Mouse (Mus musculus): ENCODE measurements around the gene Lrch4.
"Not testable (repeated sequence)": the region's sequence is repeated elsewhere in the genome, so short reads cannot be mapped to it uniquely, and the experiment has no call there.

The Lrch4 gene

DNA sequence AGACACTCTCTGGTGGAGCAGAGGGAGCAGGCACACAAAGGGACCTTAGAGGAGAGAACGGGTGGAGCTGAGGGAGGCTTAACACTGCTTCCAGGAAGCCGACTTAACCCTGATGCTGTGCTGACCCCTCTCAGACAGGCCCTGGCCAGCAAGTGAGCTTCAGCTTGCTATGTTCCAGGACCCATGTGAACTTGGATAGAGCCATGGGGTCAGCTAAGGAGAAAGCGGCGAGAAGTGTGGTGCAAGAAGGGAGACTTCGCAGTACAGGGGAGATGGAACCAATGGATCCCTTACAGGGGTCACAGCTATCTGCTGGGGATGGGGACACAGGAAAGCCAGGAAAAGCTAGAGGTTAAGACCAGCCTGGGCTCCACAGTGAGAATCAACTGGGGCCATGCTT lies 15.8 kb upstream of the Lrch4 start:
- DNase-seq (ENCODE audit: low read depth, low spot score) = no peak

DNA sequence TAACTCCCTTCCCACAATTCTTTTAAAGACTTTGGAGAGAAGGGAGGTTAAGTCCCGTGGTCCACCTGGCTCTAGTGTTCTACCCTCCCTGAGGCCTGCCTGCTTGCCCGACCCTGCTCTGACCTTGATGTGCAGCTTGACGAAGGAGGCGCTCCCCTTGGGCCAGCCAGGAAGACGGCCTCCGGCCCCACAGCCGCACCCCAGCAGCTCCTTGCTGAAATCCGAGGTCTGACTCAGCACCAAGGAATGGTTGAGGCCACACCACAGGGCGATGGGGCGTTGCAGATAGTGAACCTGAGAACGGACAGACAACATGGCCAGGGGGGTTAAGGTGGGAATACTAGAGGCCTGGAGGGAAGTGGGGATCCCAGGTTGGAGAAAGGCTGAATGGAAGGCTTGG lies 15.4 kb upstream of the Lrch4 start, which contains the start of gene Pcolce:
Pcolce (minus strand) TSS at position 235 of the 400 bp plus-strand sequence.
- DNase-seq (ENCODE audit: low read depth, low spot score) = no peak

DNA sequence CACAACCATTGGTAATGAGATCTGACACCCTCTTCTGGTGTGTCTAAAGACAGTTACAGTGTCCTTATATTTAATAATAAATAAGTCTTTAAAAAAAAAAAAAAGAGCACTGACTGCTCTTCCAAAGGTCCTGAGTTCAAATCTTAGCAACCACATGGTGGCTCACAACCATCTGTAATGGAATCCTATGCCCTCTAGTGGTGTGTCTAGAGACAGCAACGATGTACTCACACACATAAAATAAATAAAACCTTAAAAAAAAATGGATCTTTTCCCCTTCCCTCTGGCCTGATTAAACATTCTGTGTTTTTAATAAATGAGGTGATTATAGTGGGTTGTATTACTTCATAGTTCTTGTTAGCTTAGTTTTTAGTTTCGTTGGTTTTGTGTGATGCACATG lies 14.0 kb upstream of the Lrch4 start:
- not testable (repeated sequence) for DNase-seq (ENCODE audit: low read depth, low spot score)

DNA sequence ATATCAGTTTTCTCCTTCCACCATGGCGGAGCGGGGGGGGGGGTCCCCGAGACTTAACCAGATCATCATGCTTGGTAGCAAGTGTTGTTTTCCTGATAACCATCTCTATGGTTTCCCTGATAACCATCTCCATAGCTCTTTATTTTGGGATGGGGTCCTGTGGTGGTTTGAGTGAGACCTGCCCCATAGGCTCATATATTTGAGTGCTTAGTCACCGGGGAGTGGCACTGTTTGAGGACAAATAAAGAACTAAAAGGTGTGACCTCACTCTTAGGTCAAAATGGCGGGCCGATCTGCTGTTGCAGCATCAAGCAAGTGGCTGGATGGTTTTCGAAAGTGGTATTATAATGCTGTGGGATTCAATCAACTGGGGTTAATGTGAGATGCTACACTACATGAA lies 13.6 kb upstream of the Lrch4 start:
- no peak for DNase-seq (ENCODE audit: low read depth, low spot score)

DNA sequence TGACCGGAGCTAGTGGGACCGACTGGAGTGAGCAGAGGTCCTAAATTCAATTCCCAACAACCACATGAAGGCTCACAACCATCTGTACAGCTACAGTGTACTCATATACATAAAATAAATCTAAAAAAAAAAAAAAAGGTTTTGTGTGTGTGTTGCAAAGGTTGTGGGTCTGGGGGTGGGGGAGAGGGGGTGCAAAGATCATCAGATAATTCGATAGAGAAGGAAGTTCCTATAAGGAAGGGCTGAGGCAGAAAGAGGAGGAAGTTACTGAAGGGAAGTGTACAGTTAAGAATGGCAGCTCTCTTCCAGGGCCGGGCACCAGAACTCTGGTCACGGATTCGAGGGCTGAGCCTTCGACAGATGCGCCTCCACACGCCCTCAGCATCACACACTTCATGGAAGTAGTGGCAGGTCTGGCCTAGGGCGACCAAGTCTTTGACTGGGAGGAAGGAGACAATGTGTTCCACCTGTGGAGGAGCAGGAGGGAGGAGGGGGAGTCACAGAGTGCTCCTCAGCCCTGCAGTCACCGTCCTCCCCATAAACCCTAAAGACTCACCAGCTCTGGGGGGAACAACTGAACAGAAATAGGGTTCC lies 4.9 kb upstream of the Lrch4 start:
- no peak for DNase-seq (ENCODE audit: low read depth, low spot score)

DNA sequence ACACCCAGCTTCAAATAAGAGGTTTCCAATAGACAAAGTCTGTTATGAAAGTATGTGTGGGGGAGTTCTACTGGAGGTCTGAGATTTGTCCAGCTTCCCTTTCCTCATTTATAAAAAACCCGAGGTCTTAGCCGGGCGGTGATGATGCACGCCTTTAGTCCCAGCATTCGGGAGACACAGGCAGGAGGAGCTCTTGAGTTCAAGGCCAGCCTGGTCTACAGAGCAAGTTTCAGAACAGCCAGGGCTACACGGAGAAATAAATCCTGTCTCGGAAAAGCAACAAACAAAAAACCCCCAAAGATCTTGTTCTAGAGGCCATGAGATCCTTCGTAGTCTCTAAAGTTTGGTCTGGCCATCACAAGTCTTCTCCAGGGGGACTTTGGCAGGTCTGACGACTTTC lies 930 bp upstream of the Lrch4 start:
- no peak for DNase-seq (ENCODE audit: low read depth, low spot score)

DNA sequence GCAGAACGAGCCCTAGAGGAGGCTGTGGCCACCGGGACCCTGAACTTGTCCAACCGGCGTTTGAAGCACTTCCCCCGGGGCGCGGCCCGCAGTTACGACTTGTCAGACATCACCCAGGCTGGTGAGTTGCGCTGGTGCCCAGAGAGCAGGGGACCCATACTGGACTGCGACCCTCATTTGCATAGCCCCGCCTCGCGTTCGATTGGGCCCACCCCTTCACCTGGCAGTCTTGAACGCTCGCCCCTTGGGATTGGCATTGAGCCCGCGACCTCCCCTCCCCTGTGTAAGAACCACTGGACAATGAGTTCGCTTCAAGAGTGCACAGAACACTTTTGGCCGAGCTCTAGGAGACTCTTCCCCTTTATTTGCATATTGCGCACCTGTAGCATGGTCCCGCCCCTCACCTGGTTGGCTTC lies 393 bp downstream of the Lrch4 start:
- DNase-seq (ENCODE audit: low read depth, low spot score) = peak; percentile 3

DNA sequence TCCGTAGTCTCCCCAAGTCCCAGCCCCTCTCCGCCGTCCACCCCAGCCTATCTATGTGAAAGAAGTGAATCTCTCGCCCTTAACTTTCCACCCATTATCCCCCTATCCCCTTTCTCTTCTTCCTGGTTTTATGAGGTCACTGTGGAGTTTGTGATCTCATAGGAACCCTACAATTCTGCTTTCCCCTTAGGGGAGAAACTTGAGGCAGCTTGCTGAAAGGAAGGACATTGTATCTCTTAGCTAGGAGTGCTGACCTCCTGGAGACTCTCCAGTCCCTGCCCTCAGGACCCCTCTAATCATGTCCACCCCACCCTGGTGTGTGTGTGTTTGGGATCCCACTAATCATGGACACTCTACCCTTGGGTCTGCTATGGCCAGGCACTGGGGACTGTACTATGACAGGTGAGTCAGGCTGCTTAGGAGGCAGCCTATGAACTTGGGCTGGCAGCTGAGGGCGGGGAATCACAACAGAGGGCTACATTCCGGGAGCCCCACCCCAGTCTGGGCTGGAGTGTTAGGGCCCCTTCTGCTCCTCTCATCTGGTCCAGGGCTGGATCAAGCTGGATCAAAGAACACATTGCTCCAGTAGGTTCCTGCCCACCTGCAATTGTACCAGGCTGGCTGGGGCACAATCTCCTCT lies 1.1 kb downstream of the Lrch4 start:
- no peak for DNase-seq (ENCODE audit: low read depth, low spot score)

DNA sequence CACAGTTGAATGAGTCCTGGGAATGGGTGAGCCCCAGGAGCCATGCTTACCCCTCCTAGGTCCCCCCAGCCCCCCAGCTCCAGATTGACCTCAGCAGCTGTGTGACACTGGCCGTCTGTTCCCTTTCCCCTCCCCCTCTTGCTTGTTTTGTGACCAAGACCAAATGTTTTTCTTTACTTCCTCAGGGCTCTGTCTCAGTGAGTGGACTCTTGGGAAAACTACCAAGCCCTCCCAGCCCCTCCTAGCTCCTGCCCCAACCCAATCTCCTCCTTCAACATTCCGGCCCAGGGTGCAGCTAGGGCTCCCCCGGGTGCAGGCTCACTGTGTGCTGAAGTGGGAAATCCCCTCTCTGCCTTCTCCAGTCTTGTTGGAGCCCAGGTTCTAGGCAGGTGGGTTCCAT lies 1.7 kb downstream of the Lrch4 start:
- DNase-seq (ENCODE audit: low read depth, low spot score) = no peak

DNA sequence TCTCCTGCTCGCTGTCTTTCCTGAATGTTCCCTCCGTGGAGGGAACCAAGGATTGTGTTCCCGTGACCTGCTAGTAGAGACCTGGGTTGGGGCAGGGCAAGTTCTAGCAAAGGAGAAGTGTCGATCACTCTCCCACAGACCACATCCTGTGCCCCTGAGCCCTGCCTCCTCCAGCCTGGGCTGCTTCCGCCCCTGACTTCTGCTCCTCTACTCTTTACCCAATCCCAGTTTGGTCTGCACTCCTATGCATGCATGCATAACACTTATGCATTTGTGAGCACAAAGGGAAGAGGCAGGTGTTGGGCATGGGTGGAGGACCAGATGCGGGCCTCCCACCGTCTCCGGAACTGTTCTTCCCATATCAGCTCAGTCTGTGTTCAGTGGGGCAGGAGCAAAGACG lies 2.2 kb downstream of the Lrch4 start:
- no peak for DNase-seq (ENCODE audit: low read depth, low spot score)

DNA sequence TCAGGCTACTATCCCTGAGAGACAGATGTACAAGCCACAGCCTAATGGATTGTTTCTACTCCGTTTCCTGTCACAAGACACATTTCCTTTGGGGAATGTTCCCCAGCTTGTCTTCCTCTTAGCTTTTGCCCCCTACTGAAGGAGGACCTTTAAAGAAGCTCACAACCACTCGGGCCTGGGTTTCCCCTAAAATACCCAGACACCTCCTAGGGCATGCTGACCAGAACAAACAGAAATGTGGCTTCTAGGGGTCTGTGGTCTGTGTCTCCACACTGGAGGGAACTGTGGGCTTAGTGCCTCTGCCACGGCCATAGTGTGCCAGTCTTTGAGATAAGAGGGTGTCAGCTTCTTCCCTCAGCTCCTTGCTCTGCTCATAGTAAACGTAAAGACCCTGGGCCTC lies 2.7 kb downstream of the Lrch4 start:
- no peak for DNase-seq (ENCODE audit: low read depth, low spot score)

DNA sequence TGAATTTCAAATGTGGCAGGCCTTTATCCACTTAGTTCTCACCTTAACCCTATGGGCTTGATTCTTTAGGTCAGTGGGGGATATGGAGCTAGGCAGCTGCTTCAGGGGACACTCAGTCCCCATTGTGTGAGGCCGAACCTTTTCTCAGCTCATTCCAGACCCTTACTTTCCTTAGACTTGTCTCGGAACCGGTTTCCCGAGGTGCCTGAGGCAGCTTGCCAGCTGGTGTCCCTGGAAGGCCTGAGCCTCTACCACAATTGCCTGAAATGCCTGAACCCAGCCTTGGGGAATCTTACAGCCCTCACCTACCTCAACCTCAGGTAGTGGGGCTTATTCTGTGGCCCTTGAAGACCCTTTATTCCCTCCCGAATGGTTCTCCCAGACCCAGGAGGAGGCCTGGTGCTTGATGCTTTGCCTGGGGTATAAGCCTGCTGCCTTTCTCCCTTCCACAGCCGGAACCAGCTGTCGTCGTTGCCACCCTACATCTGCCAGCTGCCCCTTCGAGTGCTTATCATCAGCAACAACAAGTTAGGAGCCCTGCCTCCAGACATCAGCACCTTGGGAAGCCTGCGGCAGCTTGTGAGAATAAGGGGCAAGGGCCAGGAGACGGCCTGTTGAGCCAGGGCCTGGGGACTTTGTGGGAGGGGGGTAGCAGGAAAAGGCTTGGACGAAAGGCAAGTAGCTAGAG lies 4.6 kb downstream of the Lrch4 start:
- no peak for DNase-seq (ENCODE audit: low read depth, low spot score)

DNA sequence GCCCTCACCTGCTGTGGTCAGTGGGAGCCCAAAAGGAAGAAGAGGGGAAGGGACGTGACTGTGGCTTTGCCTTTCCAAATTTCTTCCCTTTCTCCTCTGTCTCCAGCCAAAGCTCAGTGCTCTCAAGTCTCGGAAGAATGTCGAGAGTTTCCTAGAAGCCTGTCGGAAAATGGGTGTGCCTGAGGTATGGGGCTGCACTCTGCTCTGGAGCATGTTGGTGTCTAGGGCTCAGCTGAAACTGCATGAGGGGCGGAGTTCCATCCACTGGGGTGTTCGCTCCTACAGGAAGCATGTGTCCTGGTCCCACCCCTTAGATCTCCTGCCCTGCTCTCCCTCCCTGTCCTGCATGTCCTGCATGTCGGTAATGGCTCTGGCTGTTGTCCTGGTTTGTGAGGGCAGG lies 10.6 kb downstream of the Lrch4 start:
- DNase-seq (ENCODE audit: low read depth, low spot score) = no peak

DNA sequence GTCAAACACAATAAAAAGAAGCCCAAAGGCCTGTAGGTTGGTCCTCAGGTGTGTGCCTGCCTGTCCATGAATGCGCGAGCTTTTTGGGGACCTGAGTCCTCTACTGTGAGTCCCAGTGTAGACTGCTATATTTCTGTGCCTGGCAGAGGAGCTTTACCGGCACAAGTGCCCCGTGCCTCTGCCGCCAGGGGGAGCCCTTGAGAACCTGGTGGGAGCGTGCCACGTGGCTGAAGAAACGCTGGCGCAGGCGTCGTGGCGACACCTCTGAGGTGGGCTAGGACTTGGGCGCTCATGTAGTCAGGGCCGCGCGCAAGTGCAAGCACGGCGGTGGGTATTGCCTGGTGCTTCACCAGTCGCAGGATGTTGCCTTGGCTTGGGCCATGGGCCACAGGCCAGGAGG lies 12.1 kb downstream of the Lrch4 start, which contains the start of gene Sap25:
Sap25 (plus strand) TSS at position 281 of the 400 bp plus-strand sequence.
- no peak for DNase-seq (ENCODE audit: low read depth, low spot score)

DNA sequence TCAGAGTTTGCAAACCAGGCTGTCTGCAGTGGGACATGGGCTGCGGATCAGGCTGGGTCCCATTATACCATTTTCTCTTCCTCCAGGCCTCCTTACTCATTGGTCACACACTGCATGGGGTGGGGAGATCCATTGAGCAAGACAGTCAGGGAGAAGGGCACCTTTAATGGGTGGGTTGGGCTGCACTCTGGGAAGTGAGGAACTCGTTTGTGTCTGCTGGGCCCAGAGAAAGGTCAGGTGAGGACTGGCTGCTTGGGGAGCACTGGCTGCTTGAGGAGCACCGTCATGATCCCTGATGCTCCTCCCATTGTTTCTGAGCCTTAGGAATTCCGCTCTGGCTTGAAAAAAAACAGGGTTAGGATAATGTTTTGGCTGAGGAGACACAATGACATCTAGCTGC lies 14.0 kb downstream of the Lrch4 start:
- no peak for DNase-seq (ENCODE audit: low read depth, low spot score)

DNA sequence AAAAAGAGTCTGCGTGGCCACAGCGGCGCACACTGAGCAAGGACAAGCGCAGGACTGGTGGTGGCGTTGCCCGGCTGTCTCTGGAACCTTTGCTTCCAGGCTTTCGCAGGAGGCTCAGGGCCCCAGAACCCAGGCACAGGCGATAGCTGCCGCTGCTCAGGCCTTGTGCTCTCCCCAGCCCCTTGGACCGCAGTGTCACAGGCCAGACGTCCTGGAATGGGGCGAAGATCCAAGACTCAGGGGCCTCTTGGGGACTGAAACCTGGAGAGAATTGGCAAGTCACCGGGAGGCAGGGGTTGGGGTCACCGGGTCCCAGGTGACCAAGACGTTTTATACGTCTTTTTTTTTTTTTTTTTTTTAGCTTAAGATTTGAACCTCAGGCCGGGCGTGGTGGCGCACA lies 15.6 kb downstream of the Lrch4 start:
- DNase-seq (ENCODE audit: low read depth, low spot score) = no peak

DNA sequence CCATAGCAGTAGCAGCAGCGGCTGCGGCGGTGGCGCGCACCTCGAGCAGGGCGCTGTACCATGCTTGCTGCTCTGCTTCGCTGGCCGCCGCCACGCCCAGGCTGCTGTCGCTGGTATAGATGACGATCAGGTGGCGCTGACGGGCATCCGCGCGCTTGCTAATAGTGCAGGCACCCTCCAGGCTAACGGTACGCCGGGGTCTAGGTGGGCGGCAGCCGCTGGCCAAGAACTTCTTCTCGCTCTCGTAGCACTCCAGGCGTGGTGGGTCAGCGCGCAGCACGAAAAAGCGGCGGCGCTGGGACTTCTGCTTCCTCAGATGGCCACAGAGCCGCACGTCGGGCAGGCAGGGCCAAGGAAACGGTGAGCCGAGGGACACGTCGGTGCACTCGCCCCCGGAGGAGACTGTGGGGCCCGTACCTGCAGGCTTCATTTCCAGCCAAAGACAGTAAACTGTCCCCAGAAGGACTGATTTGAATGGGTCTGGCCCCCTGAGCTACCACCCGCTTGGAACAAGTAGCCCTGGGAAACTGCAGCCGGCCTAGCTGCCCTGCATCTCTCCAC lies 16.2 kb downstream of the Lrch4 start:
- DNase-seq (ENCODE audit: low read depth, low spot score) = no peak

DNA sequence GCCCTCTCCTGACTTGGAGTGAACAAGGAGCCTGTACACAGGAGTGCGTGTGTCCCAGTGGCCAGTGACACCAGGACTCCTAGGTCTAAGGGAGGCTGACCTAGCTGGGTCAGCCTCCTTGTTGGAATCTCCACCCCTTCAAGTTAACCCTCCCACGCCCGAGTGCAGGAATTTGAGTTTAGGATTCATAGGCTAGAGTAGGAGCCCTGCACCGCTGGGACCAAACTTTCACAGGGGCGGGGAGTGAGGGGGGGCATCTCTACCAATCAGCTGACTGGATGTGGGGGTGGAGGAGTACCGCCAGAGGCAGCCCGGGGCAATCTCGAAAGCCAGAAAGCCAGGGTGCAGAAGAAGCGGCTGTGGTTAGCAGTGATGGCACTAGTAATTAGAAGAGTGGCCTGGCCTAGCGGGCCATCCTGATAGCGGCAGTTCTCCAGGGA lies 16.8 kb downstream of the Lrch4 start, which contains the start of gene Irs3:
Irs3 (minus strand) TSS at position 63 of the 440 bp plus-strand sequence.
- no peak for DNase-seq (ENCODE audit: low read depth, low spot score)

DNA sequence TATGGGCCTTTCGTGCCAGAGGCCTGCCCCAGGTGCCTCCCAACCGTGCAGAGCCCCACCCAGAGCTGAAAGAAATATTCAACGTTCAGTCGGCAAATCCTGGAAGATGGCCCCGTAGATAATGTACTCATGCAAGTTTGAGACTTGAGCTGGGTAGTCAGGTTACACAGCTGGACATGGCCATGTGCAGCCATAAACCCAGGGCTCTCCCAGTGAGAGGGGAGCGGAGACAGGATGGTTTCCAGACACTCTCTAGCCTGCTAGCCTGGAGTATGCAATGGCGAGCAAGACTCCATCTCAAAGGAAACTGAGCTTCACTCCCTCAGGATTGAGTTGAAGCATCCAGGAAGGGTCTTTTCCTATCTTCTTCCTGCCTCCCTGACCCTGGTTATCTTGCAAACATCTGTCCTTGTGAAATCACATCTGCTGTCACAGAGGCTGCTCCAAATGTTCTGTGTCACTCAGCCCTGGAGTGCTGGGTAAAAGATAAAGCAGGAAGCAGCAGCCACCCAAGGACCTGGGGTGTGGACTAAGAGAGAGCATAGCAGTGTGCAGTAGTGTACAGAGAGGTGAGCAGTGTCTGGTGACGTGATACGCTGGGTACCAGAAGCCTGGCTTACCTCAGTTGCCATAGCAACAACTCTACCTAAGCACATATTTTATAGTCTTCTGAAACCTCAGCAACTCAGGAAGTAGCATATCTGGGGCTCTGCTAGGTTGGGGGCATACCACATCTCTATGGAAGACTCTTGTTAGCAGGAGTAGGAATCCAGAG lies 19.1 kb downstream of the Lrch4 start:
- DNase-seq (ENCODE audit: low read depth, low spot score) = no peak

DNA sequence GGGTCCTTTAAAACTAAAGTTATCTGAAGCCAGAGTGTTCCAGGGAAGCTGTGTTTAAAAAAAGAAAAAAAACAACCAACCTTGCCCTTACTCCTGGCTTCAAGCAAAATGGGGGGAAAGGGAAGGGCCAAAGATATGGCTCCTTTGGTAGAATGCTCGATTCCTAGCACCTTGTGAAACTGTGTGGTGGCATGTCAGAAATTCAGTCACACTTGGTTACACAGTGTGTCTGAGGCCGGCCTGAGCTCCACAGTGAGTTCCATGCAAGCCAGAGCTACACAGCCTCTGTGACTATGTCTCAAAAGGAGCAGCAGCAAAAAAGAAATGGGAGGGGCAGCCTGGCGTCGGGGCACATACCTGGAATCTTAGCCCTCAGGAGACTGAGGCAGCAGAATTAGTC lies 20.3 kb downstream of the Lrch4 start:
- DNase-seq (ENCODE audit: low read depth, low spot score) = no peak

DNA sequence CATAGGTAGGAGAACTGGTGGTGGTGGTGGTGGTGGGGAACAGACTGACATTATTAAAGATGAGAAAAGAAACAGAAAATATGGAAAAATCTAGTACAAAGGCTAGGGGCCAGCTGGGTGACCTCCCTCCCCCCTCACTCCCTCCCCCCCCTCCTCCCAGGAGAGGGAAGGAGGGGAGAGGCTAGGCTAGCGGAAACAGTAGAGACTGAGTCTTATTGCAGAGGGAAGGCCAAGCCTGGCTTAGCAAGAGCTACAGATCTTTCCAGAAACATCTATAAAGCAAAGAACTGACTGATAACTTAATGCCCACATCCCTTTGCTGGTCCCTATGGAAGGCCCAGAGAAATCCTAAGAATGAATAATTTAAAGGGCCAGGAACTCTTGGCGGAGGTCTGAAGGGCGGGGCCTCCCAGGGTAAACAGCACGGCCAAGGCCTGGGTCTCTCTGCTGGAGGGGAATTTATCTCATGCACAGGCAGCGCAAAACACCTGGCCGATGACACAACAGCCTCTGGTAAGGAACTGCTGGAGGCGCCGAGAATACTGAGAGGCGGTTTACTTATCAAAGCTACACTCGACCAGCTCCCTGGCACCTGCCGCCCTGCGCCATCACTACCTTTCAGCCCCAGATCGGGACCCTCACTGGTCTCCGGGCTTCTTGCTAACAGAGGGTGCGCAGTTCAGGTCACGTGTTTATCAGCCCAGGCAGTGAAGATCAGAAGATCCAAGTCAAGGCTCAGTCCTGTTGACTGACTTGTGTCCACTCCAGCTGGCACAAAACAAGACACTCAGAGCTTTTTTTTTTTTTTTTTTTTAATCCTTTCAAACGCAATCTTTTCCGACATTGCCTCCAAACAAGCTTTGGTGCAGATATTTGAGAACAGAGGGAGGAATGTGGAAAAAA lies 21.0 kb downstream of the Lrch4 start:
- no peak for DNase-seq (ENCODE audit: low read depth, low spot score)

Data from brain, embryonic 18.5 days (tissue).